ENCODE assay signal across 8 mouse cellular contexts in the genomic region with DNA sequence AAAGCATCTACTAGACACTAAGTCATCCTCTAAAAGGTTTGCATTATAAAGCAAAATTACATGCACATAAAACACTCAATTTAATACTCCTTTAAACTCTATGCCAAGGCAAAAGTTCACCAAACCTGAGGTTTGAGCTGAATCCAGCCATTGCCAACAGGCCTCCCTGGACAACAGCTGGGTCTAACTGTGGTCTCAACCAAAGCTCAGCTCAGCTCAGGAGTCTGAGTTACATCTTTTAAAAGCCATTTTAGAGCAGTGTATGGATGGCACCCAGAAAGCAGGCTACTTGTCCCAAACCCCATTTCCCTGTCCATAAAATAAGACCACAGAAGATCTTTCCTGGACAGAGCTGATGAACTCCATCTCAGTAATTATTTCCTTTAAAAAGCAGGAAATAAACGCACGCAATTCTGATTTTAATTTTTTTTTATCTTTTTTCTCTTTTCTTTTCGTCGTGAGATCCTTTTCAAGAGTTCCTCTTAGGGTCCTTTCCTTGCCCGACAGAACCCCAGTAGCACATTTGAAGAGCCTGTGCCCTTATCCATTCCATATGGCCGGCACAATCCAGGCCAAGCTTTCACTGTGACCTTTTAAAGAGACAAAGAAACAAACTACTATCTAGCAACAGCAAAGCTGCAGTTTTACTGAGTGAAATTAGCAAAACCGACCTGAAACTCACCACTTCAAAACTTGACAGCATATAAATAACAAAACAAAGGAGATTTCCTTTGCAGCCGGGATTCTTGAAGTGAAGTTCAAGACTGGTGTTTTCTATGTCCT. TPM values are rescaled to one million over a fixed set of nuclear protein-coding genes. Genes with fewer than 3 reads are reported as not detected.
A peak's percentile ranks its signal among the peaks of the same experiment; 100 is the strongest.
DNase-seq lines count a peak whose midpoint lies in the region; ATAC-seq lines count a peak whose summit lies in the region.

No protein-coding gene starts in this region.

- no peak for ATAC-seq in forebrain, embryonic 16.5 days
- no peak for ATAC-seq in hindbrain, embryonic 14.5 days (ENCODE audit: low FRiP score)
- ATAC-seq in limb, embryonic 15.5 days (ENCODE audit: insufficient number of reproducible peaks, low FRiP score, low TSS enrichment, low read depth), result no peak

- H3K9me3 ChIP-seq in forebrain, embryonic 16.5 days (ENCODE audit: control insufficient read depth, low read length), result no peaks in the 10 kb centered on the region
- no peaks in the 10 kb centered on the region for H3K9me3 ChIP-seq in hindbrain, embryonic 14.5 days (ENCODE audit: control insufficient read depth, low read length)
- H3K9me3 ChIP-seq in limb, embryonic 15.5 days, result no peaks in the 10 kb centered on the region

- no peaks in the 10 kb centered on the region for H3K36me3 ChIP-seq in forebrain, embryonic 16.5 days (ENCODE audit: control insufficient read depth, insufficient read depth)
- H3K36me3 ChIP-seq in hindbrain, embryonic 14.5 days (replicated peaks; ENCODE audit: control insufficient read depth, insufficient read depth), result no peaks in the 10 kb centered on the region
- no peaks in the 10 kb centered on the region for H3K36me3 ChIP-seq in limb, embryonic 15.5 days

- no peaks in the 10 kb centered on the region for H3K27me3 ChIP-seq in forebrain, embryonic 16.5 days (replicated peaks; ENCODE audit: control insufficient read depth, insufficient read depth, low read length)
- H3K27me3 ChIP-seq in hindbrain, embryonic 14.5 days (ENCODE audit: control insufficient read depth, insufficient read depth, low read length), result no peaks in the 10 kb centered on the region
- peaks cover 4% of the 10 kb centered on the region; the same call in 1 of the 2 replicates for H3K27me3 ChIP-seq in limb, embryonic 15.5 days

- H3K4me3 ChIP-seq in forebrain, embryonic 16.5 days (replicated peaks; ENCODE audit: low read length), result peak overlapping the region; percentile 71
- H3K4me3 ChIP-seq in hindbrain, embryonic 14.5 days (replicated peaks; ENCODE audit: low read length), result peak overlapping the region; percentile 69
- peak overlapping the region; percentile 80 for H3K4me3 ChIP-seq in limb, embryonic 15.5 days

- H3K4me1 ChIP-seq in forebrain, embryonic 16.5 days (replicated peaks; ENCODE audit: control insufficient read depth, insufficient read depth, low read length), result peaks cover 20% of the 10 kb centered on the region
- H3K4me1 ChIP-seq in hindbrain, embryonic 14.5 days (replicated peaks; ENCODE audit: control insufficient read depth, insufficient read depth, low read length), result peaks cover 11% of the 10 kb centered on the region
- H3K4me1 ChIP-seq in limb, embryonic 15.5 days, result peaks cover 15% of the 10 kb centered on the region

- H3K4me2 ChIP-seq in forebrain, embryonic 16.5 days (ENCODE audit: low read length), result peak overlapping the region; percentile 85
- H3K4me2 ChIP-seq in hindbrain, embryonic 14.5 days (replicated peaks), result peak overlapping the region; percentile 76
- H3K4me2 ChIP-seq in limb, embryonic 15.5 days, result peak overlapping the region; percentile 90

- DNase-seq in layer of hippocampus, adult 11-12 months (ENCODE audit: low spot score), result peak; percentile 47
- DNase-seq in layer of hippocampus, adult 9-11 months, result no peak
- DNase-seq in cerebellum, adult 11-12 months, result peak; percentile 56
- peak; percentile 69 for DNase-seq in hindbrain, embryonic 14.5 days (ENCODE audit: low spot score)
- peak; percentile 66 for DNase-seq in neural tube, embryonic 10.5 days (ENCODE audit: extremely low spot score, low spot score)
- no peak for DNase-seq in layer of hippocampus, adult 18-20 months (ENCODE audit: low spot score in 2 of 2)

- whole genome bisulfite sequencing in forebrain, embryonic 16.5 days, result 3% methylated on average over 8 of the region's 8 CpGs
- WGBS in hindbrain, embryonic 14.5 days, result 4% methylated on average over 8 of the region's 8 CpGs
- WGBS in limb, embryonic 15.5 days, result 7% methylated on average over 8 of the region's 8 CpGs

- H3K27ac ChIP-seq in forebrain, embryonic 16.5 days (ENCODE audit: low read length), result peak overlapping the region; percentile 90; the same call in 1 of the 2 replicates
- H3K27ac ChIP-seq in hindbrain, embryonic 14.5 days, result peak overlapping the region; percentile 94
- H3K27ac ChIP-seq in limb, embryonic 15.5 days, result no peak overlapping the region

- H3K9ac ChIP-seq in forebrain, embryonic 16.5 days (replicated peaks; ENCODE audit: low read depth, low read length), result peak overlapping the region; percentile 70
- H3K9ac ChIP-seq in hindbrain, embryonic 14.5 days, result peak overlapping the region; percentile 91
- H3K9ac ChIP-seq in limb, embryonic 15.5 days, result no peak overlapping the region

RNA-seq across cellular contexts. Expression of gene Satb1, which starts 21.8 kb away (rescaled TPM):
- polyA plus RNA-seq in forebrain, embryonic 16.5 days (2015; fragmentation: Nextera tagmentation; extraction: Ambion mirVana), result 43.2 and 50.9 TPM in 2 replicates
- 42.6 and 44.1 TPM in 2 replicates for polyA plus RNA-seq in hindbrain, embryonic 14.5 days (2014; fragmentation: Nextera tagmentation; extraction: Ambion mirVana)
- 15.5 and 16.5 TPM in 2 replicates for polyA plus RNA-seq in limb, embryonic 15.5 days (2015; fragmentation: Nextera tagmentation; extraction: Ambion mirVana)
- total RNA-seq in layer of hippocampus, adult 18-20 months (2021), result 10 to 100 TPM; 67.6 to 74.5 TPM

Comparison
In these comparisons a context has a peak if more than half of its experiments do, and no peak if none do; other contexts are left out.
1. DNase-seq: peak in layer of hippocampus, adult 11-12 months (single experiment), cerebellum, adult 11-12 months (single experiment), hindbrain, embryonic 14.5 days (single experiment) and neural tube, embryonic 10.5 days (single experiment); none in layer of hippocampus, adult 9-11 months (single experiment) and layer of hippocampus, adult 18-20 months (0 of 2).
2. Peak in every context shown above with its lines, with median percentiles within 50 percentile points of each other: H3K4me2 ChIP-seq and H3K4me3 ChIP-seq.